Mouse (Mus musculus) CH12.LX (cell line): Measurements from ENCODE around the gene Syngap1. TPM values are rescaled to one million over a fixed set of nuclear protein-coding genes. Genes with fewer than 3 reads are reported as not detected.
"Not testable (repeated sequence)": the region's sequence is repeated elsewhere in the genome, so short reads cannot be mapped to it uniquely, and the experiment has no call there.

Experiments
- DNase-seq: peaks from one replicate; pipeline ENCODE4 v3.0.0-alpha.2; 2013; ENCODE audit errors: extremely low read depth
- H3K27ac ChIP-seq: 2 replicates; pipeline ENCODE4 v1.5.1; 2012; ENCODE audit warnings: low read depth, mild to moderate bottlenecking, control low read depth, moderate library complexity; ENCODE audit not compliant: insufficient read depth
- H3K27me3 ChIP-seq: replicated peaks from 2 replicates; pipeline ENCODE3; 2012; ENCODE audit warnings: inconsistent platforms
- H3K36me3 ChIP-seq, 2 experiments: replicated peaks in 1 of 2; 2 replicates each; pipeline versions ENCODE3 to v1.6.1; 2012; ENCODE audit warnings: inconsistent platforms in 1 of 2, low read length in 1 of 2, mild to moderate bottlenecking in 1 of 2, mixed read lengths in 1 of 2, moderate library complexity in 1 of 2; ENCODE audit not compliant: control insufficient read depth in 1 of 2, insufficient read depth in 1 of 2
- H3K4me1 ChIP-seq, 2 experiments: 2 replicates each; pipeline ENCODE4 v1.6.1; 2012; ENCODE audit warnings: inconsistent platforms in 1 of 2, moderate library complexity in 1 of 2; ENCODE audit not compliant: insufficient read depth in 2 of 2, control insufficient read depth in 1 of 2
- H3K4me2 ChIP-seq: 2 replicates; pipeline ENCODE4 v1.6.1; 2012; ENCODE audit warnings: low read depth, mild to moderate bottlenecking, control low read depth; ENCODE audit not compliant: poor library complexity, insufficient read depth, severe bottlenecking
- H3K4me3 ChIP-seq, 3 experiments: fragments of 150-350 bp in 1 of 3; sonication (generic) in 1 of 3; replicated peaks in 1 of 3; 2 replicates each; pipeline versions ENCODE3 to v1.5.1; 2011 to 2012; ENCODE audit warnings: low read depth in 2 of 3, low read length in 2 of 3, mild to moderate bottlenecking in 2 of 3, moderate library complexity in 2 of 3, control low read depth in 1 of 3, improper control_type of control experiment in 1 of 3, inconsistent platforms in 1 of 3, mixed read lengths in 1 of 3; ENCODE audit not compliant: poor library complexity in 1 of 3
- H3K79me2 ChIP-seq: replicated peaks from 2 replicates; pipeline ENCODE4 v1.6.1; 2012; ENCODE audit warnings: mild to moderate bottlenecking, moderate library complexity; ENCODE audit not compliant: control insufficient read depth, poor library complexity, insufficient read depth, severe bottlenecking; ENCODE audit errors: extremely low read depth
- H3K9ac ChIP-seq: 2 replicates; pipeline ENCODE4 v1.6.1; 2012; ENCODE audit warnings: low read depth, mild to moderate bottlenecking, control low read depth, moderate library complexity; ENCODE audit not compliant: insufficient read depth
- H3K9me3 ChIP-seq: replicated peaks from 2 replicates; pipeline ENCODE3; 2012; ENCODE audit warnings: low read length, inconsistent platforms, mixed read lengths
- BHLHE40 ChIP-seq: IDR thresholded peaks from 2 replicates; pipeline ENCODE4 v1.6.1; 2011; ENCODE audit warnings: mild to moderate bottlenecking, low read depth, low read length, improper control_type of control experiment
- CHD1 ChIP-seq: IDR thresholded peaks from 2 replicates; pipeline ENCODE4 v1.6.1; 2012; ENCODE audit warnings: low read depth, low read length, improper control_type of control experiment, inconsistent platforms
- CHD2 ChIP-seq: IDR thresholded peaks from 2 replicates; pipeline ENCODE4 v1.6.1; 2011; ENCODE audit warnings: low read length, improper control_type of control experiment
- E2F4 ChIP-seq: IDR thresholded peaks from 2 replicates; pipeline ENCODE4 v1.6.1; 2011; ENCODE audit warnings: low read depth, low read length, improper control_type of control experiment; ENCODE audit not compliant: insufficient replicate concordance
- ELF1 ChIP-seq: IDR thresholded peaks from 2 replicates; pipeline ENCODE4 v1.6.1; 2014; ENCODE audit warnings: low read depth, mild to moderate bottlenecking, inconsistent platforms, low read length, improper control_type of control experiment
- EP300 ChIP-seq: IDR thresholded peaks from 2 replicates; pipeline ENCODE4 v1.6.1; 2011; ENCODE audit warnings: low read length, improper control_type of control experiment
- ETS1 ChIP-seq: conservative IDR thresholded peaks from 2 replicates; pipeline ENCODE4 v1.6.1; 2012; ENCODE audit warnings: low read depth, mild to moderate bottlenecking, inconsistent platforms, low read length, improper control_type of control experiment, moderate library complexity
- GABPA ChIP-seq: IDR thresholded peaks from 2 replicates; pipeline ENCODE4 v1.6.1; 2012; ENCODE audit warnings: low read depth, low read length, improper control_type of control experiment, inconsistent platforms; ENCODE audit not compliant: insufficient replicate concordance
- HCFC1 ChIP-seq: IDR thresholded peaks from 2 replicates; pipeline ENCODE4 v1.6.1; 2012; ENCODE audit warnings: low read depth, mild to moderate bottlenecking, inconsistent platforms, low read length, improper control_type of control experiment
- IRF4 ChIP-seq: IDR thresholded peaks from 2 replicates; pipeline ENCODE4 v1.6.1; 2014; ENCODE audit warnings: low read depth, mild to moderate bottlenecking, inconsistent platforms, low read length, improper control_type of control experiment
- JUND ChIP-seq: conservative IDR thresholded peaks from 2 replicates; pipeline ENCODE4 v1.6.1; 2011; ENCODE audit warnings: low read depth, low read length, improper control_type of control experiment
- KAT2A ChIP-seq: IDR thresholded peaks from 2 replicates; pipeline ENCODE4 v1.6.1; 2012; ENCODE audit warnings: low read length, improper control_type of control experiment, inconsistent platforms; ENCODE audit not compliant: insufficient replicate concordance
- MAX ChIP-seq: IDR thresholded peaks from 2 replicates; pipeline ENCODE4 v1.6.1; 2011; ENCODE audit warnings: low read length, improper control_type of control experiment
- MAZ ChIP-seq: IDR thresholded peaks from 2 replicates; pipeline ENCODE4 v1.6.1; 2012; ENCODE audit warnings: low read depth, mild to moderate bottlenecking, inconsistent platforms, low read length, improper control_type of control experiment, moderate library complexity
- MXI1 ChIP-seq: IDR thresholded peaks from 2 replicates; pipeline ENCODE4 v1.6.1; 2011; ENCODE audit warnings: mild to moderate bottlenecking, low read depth, low read length, improper control_type of control experiment
- NELFE ChIP-seq: IDR thresholded peaks from 2 replicates; pipeline ENCODE4 v1.6.1; 2011; ENCODE audit warnings: low read depth, low read length, improper control_type of control experiment
- PAX5 ChIP-seq: IDR thresholded peaks from 2 replicates; pipeline ENCODE4 v1.6.1; 2012; ENCODE audit warnings: low read length, inconsistent platforms, mixed read lengths
- POLR2A ChIP-seq: IDR thresholded peaks from 2 replicates; pipeline ENCODE4 v1.6.1; 2011; ENCODE audit warnings: low read depth, mild to moderate bottlenecking, improper control_type of control experiment, low read length
- RAD21 ChIP-seq: IDR thresholded peaks from 2 replicates; pipeline ENCODE4 v1.6.1; 2011; ENCODE audit warnings: low read depth, mild to moderate bottlenecking, low read length, improper control_type of control experiment, moderate library complexity
- RCOR1 ChIP-seq: conservative IDR thresholded peaks from 2 replicates; pipeline ENCODE4 v1.6.1; 2012; ENCODE audit warnings: low read depth, mild to moderate bottlenecking, inconsistent platforms, low read length, improper control_type of control experiment
- TBP ChIP-seq: conservative IDR thresholded peaks from 2 replicates; pipeline ENCODE4 v1.6.1; 2011; ENCODE audit warnings: low read depth, low read length, improper control_type of control experiment
- TCF12 ChIP-seq: IDR thresholded peaks from 2 replicates; pipeline ENCODE4 v1.6.1; 2014; ENCODE audit warnings: low read depth, mild to moderate bottlenecking, inconsistent platforms, low read length, improper control_type of control experiment
- ZC3H11A ChIP-seq: IDR thresholded peaks from 2 replicates; pipeline ENCODE4 v1.6.1; 2012; ENCODE audit warnings: low read depth, mild to moderate bottlenecking, inconsistent platforms, low read length, improper control_type of control experiment
- ZKSCAN1 ChIP-seq: IDR thresholded peaks from 2 replicates; pipeline ENCODE4 v1.6.1; 2012; ENCODE audit warnings: low read depth, inconsistent platforms, low read length, improper control_type of control experiment, borderline replicate concordance
- ZMIZ1 ChIP-seq: IDR thresholded peaks from 2 replicates; pipeline ENCODE4 v1.6.1; 2012; ENCODE audit warnings: low read depth, mild to moderate bottlenecking, inconsistent platforms, low read length, improper control_type of control experiment
- dilution Hi-C: fragments of 300-500 bp; cut with MboI; formaldehyde crosslinking; loops from 2 replicates; pipeline ENCODE4 v1.14.3; 2020; ENCODE audit warnings: low sequenced_read_pairs; ENCODE audit not compliant: extremely low pct_unique_long_range_greater_than_20kb, extremely low pct_ligation_motif_present
- in situ Hi-C: fragments of 300-500 bp; cut with MboI; formaldehyde crosslinking; loops from 3 replicates; pipeline ENCODE4 v1.14.3; 2019; ENCODE audit warnings: low sequenced_read_pairs, low pct_ligation_motif_present, low pct_unique_long_range_greater_than_20kb, mixed read lengths
- polyA plus RNA-seq: library from polyadenylated mRNA; unstranded; fragments of >175 nt; gene quantifications from 2 replicates; pipeline ENCODE4 v1.2.1, GENCODE M21; 2012; ENCODE audit warnings: low read depth; ENCODE audit not compliant: insufficient read length
- total RNA-seq, 2 experiments: library from RNA; depleted of rRNA; stranded (reverse); fragments of 300-350 nt in 1 of 2; fragments of >200 nt in 1 of 2; gene quantifications; 2 replicates each; pipeline ENCODE4 v1.2.3; 2012 to 2014

The Syngap1 gene
- total and polyA plus RNA-seq, 3 experiments = 1.3 to 2.4 TPM; not detected in 1

- TF ChIP-seq ZMIZ1 (peak; percentile 59; the same call in 1 of the 2 replicates), NELFE (peak; percentile 88), PAX5 (no peak), E2F4 (peak; percentile 92; the same call in 1 of the 2 replicates), MAZ (peak; percentile 77; the same call in 1 of the 2 replicates), MXI1 (peak; percentile 88), BHLHE40 (peak; percentile 61; the same call in 1 of the 2 replicates), IRF4 (peak; percentile 84), TCF12 (peak; percentile 77; the same call in 1 of the 2 replicates)
Measured at GRCm38 (mm10) chr17:26916711-26917482, 24.2 kb upstream of the Syngap1 start, which contains the start of gene Kifc5b (continued).

- DNase-seq, H3K9me3 ChIP-seq, in situ Hi-C loops, H3K27me3 ChIP-seq, dilution Hi-C loops: not testable (repeated sequence)
- H3K4me2 ChIP-seq = peak overlapping the region; percentile 96
- H3K36me3 ChIP-seq = peaks cover 12 to 19% of the 10 kb centered on the region in 2 experiments
- H3K27ac ChIP-seq = peak overlapping the region; percentile 58; the same call in 1 of the 2 replicates
- H3K4me1 ChIP-seq = peaks cover 0 to 14% of the 10 kb centered on the region in 2 experiments; a peak in 2 of 4 replicates
- H3K9ac ChIP-seq = peak overlapping the region; percentile 60
- H3K4me3 ChIP-seq = peak overlapping the region; percentile 67 to 94 (median 83)
- H3K79me2 ChIP-seq = peaks cover 35% of the 10 kb centered on the region
Measured at GRCm38 (mm10) chr17:26917560-26917959, 23.5 kb upstream of the Syngap1 start.

GRCm38 (mm10) chr17:26918343-26918742 is 22.7 kb upstream of the Syngap1 start:
- H3K9ac ChIP-seq = peak overlapping the region; percentile 60; the same call in 1 of the 2 replicates
- peaks cover 18 to 22% of the 10 kb centered on the region in 2 experiments for H3K36me3 ChIP-seq
- no peak for TF ChIP-seq POLR2A
- no peak for TF ChIP-seq JUND
- TF ChIP-seq MAX = no peak
- TF ChIP-seq TBP = no peak
- TF ChIP-seq NELFE = no peak
- TF ChIP-seq ZC3H11A = no peak
- TF ChIP-seq CHD1 = no peak
- TF ChIP-seq ETS1 = no peak
- no peak for TF ChIP-seq RAD21
- no peak for TF ChIP-seq ZKSCAN1
- no peak for TF ChIP-seq RCOR1
- TF ChIP-seq PAX5 = no peak
- no peak for TF ChIP-seq E2F4
- no peak for TF ChIP-seq ZMIZ1
- no peak for TF ChIP-seq ELF1
- no peak for TF ChIP-seq GABPA
- TF ChIP-seq KAT2A = no peak
- TF ChIP-seq EP300 = no peak
- TF ChIP-seq HCFC1 = no peak
- TF ChIP-seq CHD2 = no peak
- DNase-seq = no peak
- H3K79me2 ChIP-seq = peaks cover 35% of the 10 kb centered on the region
- dilution Hi-C loops (no loop called here), in situ Hi-C loops (no loop called here)
- H3K27ac ChIP-seq = no peak overlapping the region
- H3K4me2 ChIP-seq = peak overlapping the region; percentile 96
- H3K9me3 ChIP-seq = no peaks in the 10 kb centered on the region
- no peaks in the 10 kb centered on the region for H3K27me3 ChIP-seq
- peak overlapping the region; percentile 35 to 94 (median 83) for H3K4me3 ChIP-seq
- H3K4me1 ChIP-seq = peaks cover 0 to 14% of the 10 kb centered on the region in 2 experiments; a peak in 2 of 4 replicates
